14 mouse cellular contexts compared by ENCODE assay signal in genomic region chr4:131485126-131485825, GRCm38 (mm10).
DNase-seq lines count a peak whose midpoint lies in the region; ATAC-seq and TF ChIP-seq lines count a peak whose summit lies in the region.
"Had no signal": no experiment of that assay in that cellular context is flagged by ENCODE, and none has a peak within 500 bp of the region (broad histone marks: within the 10 kb centered on the region; RNA-seq: fewer than 3 reads in every experiment).

No protein-coding gene starts in this region.

- no peak for TF ChIP-seq CTCF in forebrain, postnatal 0 days (IDR thresholded peaks at IDR 0.05; ENCODE audit: low read depth)
- no peak for TF ChIP-seq CTCF in E14TG2a.4 (conservative IDR thresholded peaks at IDR 0.05; ENCODE audit: low read length)

- H3K4me2 ChIP-seq in forebrain, embryonic 11.5 days (ENCODE audit: low read depth, low read length, severe bottlenecking) = no peak overlapping the region
- no peak overlapping the region for H3K4me2 ChIP-seq in forebrain, postnatal 0 days (ENCODE audit: low read depth)
- no peak overlapping the region for H3K4me2 ChIP-seq in forebrain, embryonic 14.5 days (ENCODE audit: low read length)
- peak overlapping the region; percentile 44 for H3K4me2 ChIP-seq in limb, embryonic 12.5 days
- H3K4me2 ChIP-seq: liver, embryonic 13.5 days had no signal

- no peaks in the 10 kb centered on the region for H3K27me3 ChIP-seq in forebrain, embryonic 11.5 days (ENCODE audit: control insufficient read depth, insufficient read depth, low read length)
- H3K27me3 ChIP-seq in forebrain, postnatal 0 days (ENCODE audit: insufficient read depth, low read length) = no peaks in the 10 kb centered on the region
- H3K27me3 ChIP-seq in E14TG2a.4 (ENCODE audit: insufficient read depth, low read length) = peaks cover 30% of the 10 kb centered on the region
- H3K27me3 ChIP-seq in forebrain, embryonic 14.5 days (replicated peaks; ENCODE audit: control insufficient read depth, insufficient read depth, low read length) = no peaks in the 10 kb centered on the region
- H3K27me3 ChIP-seq in limb, embryonic 12.5 days = peaks cover 10% of the 10 kb centered on the region; the same call in 1 of the 2 replicates
- H3K27me3 ChIP-seq: liver, embryonic 13.5 days had no signal

- H3K4me3 ChIP-seq in forebrain, embryonic 11.5 days (ENCODE audit: low read depth, low read length) = no peak overlapping the region
- H3K4me3 ChIP-seq in forebrain, postnatal 0 days (ENCODE audit: low read depth, low read length) = no peak overlapping the region
- H3K4me3 ChIP-seq in E14TG2a.4 (replicated peaks; ENCODE audit: low read length) = peak overlapping the region; percentile 60
- H3K4me3 ChIP-seq in forebrain, embryonic 14.5 days (ENCODE audit: low read depth, low read length) = no peak overlapping the region
- no peak overlapping the region for H3K4me3 ChIP-seq in limb, embryonic 12.5 days (replicated peaks)
- H3K4me3 ChIP-seq: erythroblast, embryonic 14.5 days; liver, embryonic 13.5 days had no signal

- WGBS in forebrain, embryonic 11.5 days = 77% methylated on average over 13 of the region's 13 CpGs
- 56% methylated on average over 13 of the region's 13 CpGs for WGBS in forebrain, postnatal 0 days
- WGBS in forebrain, embryonic 14.5 days = 61% methylated on average over 13 of the region's 13 CpGs
- 36% methylated on average over 13 of the region's 13 CpGs for WGBS in limb, embryonic 12.5 days

- no peak for DNase-seq in forebrain, embryonic 11.5 days (ENCODE audit: low spot score)
- no peak for DNase-seq in forebrain, postnatal 0 days
- peak; percentile 70 for DNase-seq in forebrain, embryonic 14.5 days (ENCODE audit: low spot score)
- DNase-seq in urinary bladder, postnatal 14 days (ENCODE audit: low spot score) = no peak
- no peak for DNase-seq in ovary, postnatal 10 days (ENCODE audit: low spot score)
- DNase-seq in gastrocnemius, postnatal 10 days = no peak
- DNase-seq: heart, adult 11 months; kidney, postnatal 4 days; liver, embryonic 13.5 days; spleen, adult 18-20 months; thymus, postnatal 36 days had no signal

- H3K9ac ChIP-seq in forebrain, embryonic 11.5 days (ENCODE audit: low read length) = peak overlapping the region; percentile 12; the same call in 1 of the 2 replicates
- H3K9ac ChIP-seq in forebrain, postnatal 0 days = no peak overlapping the region
- 0 out of 2 replicates have a peak overlapping the region, but pooled peaks have one; percentile 7 for H3K9ac ChIP-seq in forebrain, embryonic 14.5 days (ENCODE audit: low read length)
- no peak overlapping the region for H3K9ac ChIP-seq in limb, embryonic 12.5 days (replicated peaks)
- H3K9ac ChIP-seq: liver, embryonic 13.5 days had no signal

- H3K27ac ChIP-seq in forebrain, embryonic 11.5 days (ENCODE audit: low read depth, low read length) = no peak overlapping the region
- no peak overlapping the region for H3K27ac ChIP-seq in forebrain, postnatal 0 days (ENCODE audit: low read depth, low read length)
- H3K27ac ChIP-seq in forebrain, embryonic 14.5 days (ENCODE audit: low read depth, low read length) = peak overlapping the region; percentile 36; the same call in 1 of the 2 replicates
- peak overlapping the region; percentile 96 for H3K27ac ChIP-seq in limb, embryonic 12.5 days
- H3K27ac ChIP-seq: liver, embryonic 13.5 days had no signal

- no peak for ATAC-seq in forebrain, embryonic 11.5 days (replicated peaks; ENCODE audit: low FRiP score)
- ATAC-seq in forebrain, postnatal 0 days = no peak
- no peak for ATAC-seq in forebrain, embryonic 14.5 days
- ATAC-seq in limb, embryonic 12.5 days (ENCODE audit: insufficient number of reproducible peaks, insufficient read depth, low FRiP score, low TSS enrichment, low read depth) = no peak

- no peaks in the 10 kb centered on the region for H3K9me3 ChIP-seq in forebrain, embryonic 11.5 days (ENCODE audit: control insufficient read depth, low read length)
- H3K9me3 ChIP-seq in forebrain, postnatal 0 days (ENCODE audit: low read length) = no peaks in the 10 kb centered on the region
- no peaks in the 10 kb centered on the region for H3K9me3 ChIP-seq in E14TG2a.4 (ENCODE audit: low read length)
- H3K9me3 ChIP-seq in forebrain, embryonic 14.5 days (replicated peaks; ENCODE audit: control insufficient read depth, low read length) = no peaks in the 10 kb centered on the region
- no peaks in the 10 kb centered on the region for H3K9me3 ChIP-seq in limb, embryonic 12.5 days
- H3K9me3 ChIP-seq: liver, embryonic 13.5 days had no signal

- peaks cover 5% of the 10 kb centered on the region; the same call in 1 of the 2 replicates for H3K4me1 ChIP-seq in forebrain, embryonic 11.5 days (replicated peaks; ENCODE audit: control insufficient read depth, insufficient read depth, low read length)
- H3K4me1 ChIP-seq in forebrain, postnatal 0 days (ENCODE audit: insufficient read depth) = no peaks in the 10 kb centered on the region; the same call in 1 of the 2 replicates
- peaks cover 19% of the 10 kb centered on the region for H3K4me1 ChIP-seq in E14TG2a.4 (replicated peaks; ENCODE audit: low read depth, low read length)
- H3K4me1 ChIP-seq in forebrain, embryonic 14.5 days (ENCODE audit: control insufficient read depth, insufficient read depth, low read length) = peaks cover 21% of the 10 kb centered on the region
- peaks cover 84% of the 10 kb centered on the region for H3K4me1 ChIP-seq in limb, embryonic 12.5 days (replicated peaks)
- H3K4me1 ChIP-seq: liver, embryonic 13.5 days had no signal

- H3K36me3 ChIP-seq in forebrain, embryonic 11.5 days (ENCODE audit: control insufficient read depth, insufficient read depth, low read length) = no peaks in the 10 kb centered on the region
- H3K36me3 ChIP-seq in forebrain, postnatal 0 days (ENCODE audit: insufficient read depth) = no peaks in the 10 kb centered on the region
- no peaks in the 10 kb centered on the region for H3K36me3 ChIP-seq in E14TG2a.4 (ENCODE audit: insufficient read depth, low read length)
- no peaks in the 10 kb centered on the region for H3K36me3 ChIP-seq in forebrain, embryonic 14.5 days (ENCODE audit: control insufficient read depth, insufficient read depth, low read length)
- no peaks in the 10 kb centered on the region for H3K36me3 ChIP-seq in limb, embryonic 12.5 days
- H3K36me3 ChIP-seq: liver, embryonic 13.5 days had no signal

Comparison
In these comparisons a context has a peak if more than half of its experiments do, and no peak if none do; other contexts are left out.
1. H3K27ac ChIP-seq: peak in forebrain, embryonic 14.5 days (single experiment) and limb, embryonic 12.5 days (single experiment); none in forebrain, embryonic 11.5 days (single experiment) and forebrain, postnatal 0 days (single experiment).
2. H3K9ac ChIP-seq: peak in forebrain, embryonic 11.5 days (single experiment) and forebrain, embryonic 14.5 days (single experiment); none in forebrain, postnatal 0 days (single experiment) and limb, embryonic 12.5 days (single experiment).